Mouse (Mus musculus) olfactory bulb, adult 2 months (tissue): ENCODE data around the gene Zfp292.

Experiments used
- CTCF ChIP-seq: fragments of 200-500 bp; IDR thresholded peaks from 2 replicates; pipeline ENCODE4 v1.5.1; 2012; ENCODE audit warnings: low read depth, mild to moderate bottlenecking, low read length, moderate library complexity; ENCODE audit not compliant: insufficient read depth
- POLR2A ChIP-seq: fragments of 200-500 bp; IDR thresholded peaks from 2 replicates; pipeline ENCODE4 v1.6.1; 2012; ENCODE audit warnings: mild to moderate bottlenecking, low read depth, low read length, moderate library complexity; ENCODE audit not compliant: insufficient read depth

GRCm38 (mm10) chr4:34797294-34797983 is 85.3 kb downstream of the Zfp292 start:
- TF ChIP-seq CTCF, result no peak
- TF ChIP-seq POLR2A, result no peak
